Mouse (Mus musculus): ENCODE data around the gene Olfr1393. TPM values are rescaled to one million over a fixed set of nuclear protein-coding genes. Genes with fewer than 3 reads are reported as not detected.

Gene Olfr1393
- polyA plus RNA-seq (2012; rRNA removed), result 0.03 and 0.08 TPM in 2 replicates
- polyA plus RNA-seq (2014; fragmentation: Nextera tagmentation; extraction: Ambion mirVana), result 0.05 and 0.10 TPM in 2 replicates

DNA sequence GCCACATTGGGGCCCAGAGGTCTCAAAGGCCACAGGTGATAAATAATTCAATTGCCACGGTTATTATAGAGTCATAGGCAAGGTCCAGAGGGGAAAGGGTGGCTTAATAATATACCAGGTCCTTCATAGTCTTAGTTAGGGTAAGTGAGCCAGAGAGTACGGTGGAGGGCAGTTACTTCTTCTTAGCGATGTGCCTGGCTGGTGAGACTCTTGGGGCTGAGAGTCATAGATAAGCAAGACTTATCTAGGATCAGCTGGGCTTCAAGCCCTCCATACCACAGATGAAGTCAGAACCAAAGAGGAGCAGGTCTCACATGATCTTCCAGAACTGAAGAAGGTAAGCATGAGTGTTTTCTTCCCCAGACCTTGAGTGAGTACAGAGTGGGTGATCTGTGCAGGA, at the start of gene Olfr1393:
Gene Olfr1393 (plus strand): TSS at position 83 of the 400 bp plus-strand sequence.
- no peak for DNase-seq (ENCODE audit: low read depth in 3 of 3, low spot score in 3 of 3)
- no peaks in the 10 kb centered on the region for H3K27me3 ChIP-seq (ENCODE audit: control insufficient read depth, insufficient read depth, low read length)
- H3K9me3 ChIP-seq (ENCODE audit: control insufficient read depth, low read length), result no peaks in the 10 kb centered on the region
- H3K4me3 ChIP-seq (ENCODE audit: insufficient read depth in 1 of 2, low read depth in 2 of 2, low read length in 2 of 2), result no peak within 1 kb of the TSS
- H3K27ac ChIP-seq, result no peak within 1 kb of the TSS
- no peak for ATAC-seq (ENCODE audit: insufficient read depth)
- no peak within 1 kb of the TSS for H3K9ac ChIP-seq (replicated peaks)
- H3K4me2 ChIP-seq (ENCODE audit: low read depth), result no peak within 1 kb of the TSS
- 21% methylated on average over 3 of the region's 3 CpGs for WGBS (ENCODE audit: insufficient replicate concordance)
- TF ChIP-seq EP300 (IDR thresholded peaks at IDR 0.05; ENCODE audit: low read depth) (no peak), CTCF (IDR thresholded peaks at IDR 0.05; ENCODE audit: low read depth) (no peak)
- H3K36me3 ChIP-seq (replicated peaks; ENCODE audit: control insufficient read depth, insufficient read depth, low read depth), result no peaks in the 10 kb centered on the region
- H3K4me1 ChIP-seq (replicated peaks; ENCODE audit: control insufficient read depth in 2 of 2, insufficient read depth in 2 of 2, low read length in 1 of 2), result no peaks in the 10 kb centered on the region

DNA sequence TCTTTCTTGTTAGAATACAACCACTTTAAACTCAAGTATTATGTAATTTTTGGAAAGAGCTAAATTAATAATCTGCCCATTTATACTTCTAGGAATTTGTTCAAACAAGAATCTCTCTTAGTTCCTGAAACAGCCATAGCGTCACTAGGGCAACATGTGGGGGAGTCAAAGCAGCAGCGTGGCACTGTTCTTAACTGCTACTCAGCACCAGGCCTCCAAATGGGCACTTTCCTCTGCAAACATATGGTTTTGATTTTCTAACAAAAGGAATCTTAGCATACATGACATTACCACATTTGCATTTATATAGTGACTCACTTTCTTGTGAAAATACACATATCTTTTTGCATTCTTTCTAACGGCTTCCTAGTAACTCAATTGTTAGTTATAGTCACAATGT, 45.3 kb upstream of the Olfr1393 start:
- no peak overlapping the region for H3K27ac ChIP-seq
- DNase-seq (ENCODE audit: low read depth in 3 of 3, low spot score in 3 of 3) (no peak), ATAC-seq (ENCODE audit: insufficient read depth) (no peak)
- TF ChIP-seq CTCF (IDR thresholded peaks at IDR 0.05; ENCODE audit: low read depth) (no peak), EP300 (IDR thresholded peaks at IDR 0.05; ENCODE audit: low read depth) (no peak)
- H3K27me3 ChIP-seq (ENCODE audit: control insufficient read depth, insufficient read depth, low read length), result no peaks in the 10 kb centered on the region
- no peak overlapping the region for H3K4me3 ChIP-seq (ENCODE audit: insufficient read depth in 1 of 2, low read depth in 2 of 2, low read length in 2 of 2)
- 70% methylated on average over 3 of the region's 3 CpGs for WGBS (ENCODE audit: insufficient replicate concordance)
- H3K9ac ChIP-seq (replicated peaks), result no peak overlapping the region
- H3K9me3 ChIP-seq (ENCODE audit: control insufficient read depth, low read length), result no peaks in the 10 kb centered on the region
- H3K4me2 ChIP-seq (ENCODE audit: low read depth), result no peak overlapping the region
- H3K4me1 ChIP-seq (replicated peaks; ENCODE audit: control insufficient read depth in 2 of 2, insufficient read depth in 2 of 2, low read length in 1 of 2), result 0 out of 4 replicates have a peak, but pooled peaks cover 0 to 4% of the 10 kb centered on the region in 2 experiments
- H3K36me3 ChIP-seq (replicated peaks; ENCODE audit: control insufficient read depth, insufficient read depth, low read depth), result no peaks in the 10 kb centered on the region

DNA sequence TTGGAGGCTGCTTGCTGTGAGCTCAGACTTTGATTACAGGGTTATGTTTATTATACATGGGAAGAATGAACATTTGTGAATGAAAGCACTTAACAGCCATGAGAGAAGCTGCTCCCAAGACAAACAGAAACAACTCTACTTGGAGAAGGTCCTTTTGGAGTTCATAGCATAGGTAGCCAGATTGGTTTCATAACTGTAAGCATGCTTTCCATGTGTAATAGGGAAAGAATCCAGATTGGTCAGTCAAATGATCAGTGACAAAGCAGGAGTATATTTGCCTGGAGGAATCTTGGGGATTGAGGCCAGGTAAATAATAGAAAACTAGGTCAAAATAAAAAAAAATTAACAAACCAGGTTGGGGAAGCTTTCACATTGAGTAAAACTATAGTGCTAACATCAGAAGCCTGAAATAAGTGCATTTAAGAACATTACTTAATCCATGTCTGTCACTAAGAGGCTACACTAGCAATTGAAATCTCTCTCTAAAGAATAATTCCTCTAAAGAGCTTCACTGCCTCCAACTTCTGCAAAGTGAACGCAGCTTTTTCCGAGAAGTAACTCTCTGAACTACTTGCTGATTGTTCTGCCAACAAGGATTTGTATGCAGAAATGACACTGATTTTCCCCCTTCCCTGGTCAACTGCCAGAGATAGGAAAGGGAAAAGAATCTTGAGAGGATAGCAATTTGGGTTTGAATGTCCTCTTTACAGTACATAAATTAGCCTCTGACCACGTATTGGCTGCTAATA, 42.5 kb upstream of the Olfr1393 start:
- Histone ChIP-seq H3K4me3 (ENCODE audit: insufficient read depth in 1 of 2, low read depth in 2 of 2, low read length in 2 of 2) (no peak overlapping the region), H3K27ac (no peak overlapping the region), H3K4me1 (replicated peaks; ENCODE audit: control insufficient read depth in 2 of 2, insufficient read depth in 2 of 2, low read length in 1 of 2) (0 out of 4 replicates have a peak, but pooled peaks cover 0 to 6% of the 10 kb centered on the region in 2 experiments), H3K4me2 (ENCODE audit: low read depth) (no peak overlapping the region), H3K36me3 (replicated peaks; ENCODE audit: control insufficient read depth, insufficient read depth, low read depth) (no peaks in the 10 kb centered on the region), H3K9ac (replicated peaks) (no peak overlapping the region), H3K9me3 (ENCODE audit: control insufficient read depth, low read length) (no peaks in the 10 kb centered on the region), H3K27me3 (ENCODE audit: control insufficient read depth, insufficient read depth, low read length) (no peaks in the 10 kb centered on the region)
- 41% methylated on average over 3 of the region's 3 CpGs for WGBS (ENCODE audit: insufficient replicate concordance)
- no peak for DNase-seq (ENCODE audit: low read depth in 3 of 3, low spot score in 3 of 3)
- no peak for TF ChIP-seq EP300 (IDR thresholded peaks at IDR 0.05; ENCODE audit: low read depth)
- no peak for TF ChIP-seq CTCF (IDR thresholded peaks at IDR 0.05; ENCODE audit: low read depth)
- ATAC-seq (ENCODE audit: insufficient read depth), result no peak

DNA sequence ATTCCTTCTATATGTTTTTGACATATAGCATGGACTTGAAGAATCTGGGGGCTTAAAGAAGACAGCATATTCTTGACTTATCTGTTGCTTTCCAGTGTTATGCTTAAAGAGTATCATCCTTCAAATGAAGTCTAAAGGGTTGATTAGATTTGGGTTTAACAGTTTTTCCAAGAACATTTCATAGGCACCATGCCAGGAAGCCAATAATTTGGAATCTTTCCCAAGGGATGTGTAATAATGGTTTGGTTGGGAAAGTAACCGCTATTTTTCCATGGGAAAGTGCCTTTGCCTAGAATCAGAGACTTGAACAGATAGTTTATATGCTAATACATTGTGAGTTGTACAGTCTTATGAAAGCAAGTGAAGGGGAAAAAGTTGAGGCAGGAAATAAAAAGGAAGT, 41.2 kb upstream of the Olfr1393 start:
- DNase-seq (ENCODE audit: low read depth in 3 of 3, low spot score in 3 of 3) (no peak), ATAC-seq (ENCODE audit: insufficient read depth) (no peak)
- no peak overlapping the region for H3K27ac ChIP-seq
- TF ChIP-seq CTCF (IDR thresholded peaks at IDR 0.05; ENCODE audit: low read depth) (no peak), EP300 (IDR thresholded peaks at IDR 0.05; ENCODE audit: low read depth) (no peak)
- no peak overlapping the region for H3K9ac ChIP-seq (replicated peaks)
- 0 out of 4 replicates have a peak, but pooled peaks cover 0 to 6% of the 10 kb centered on the region in 2 experiments for H3K4me1 ChIP-seq (replicated peaks; ENCODE audit: control insufficient read depth in 2 of 2, insufficient read depth in 2 of 2, low read length in 1 of 2)
- H3K4me3 ChIP-seq (ENCODE audit: insufficient read depth in 1 of 2, low read depth in 2 of 2, low read length in 2 of 2), result no peak overlapping the region
- WGBS (ENCODE audit: insufficient replicate concordance), result 68% methylated on average over 1 of the region's 1 CpGs
- H3K27me3 ChIP-seq (ENCODE audit: control insufficient read depth, insufficient read depth, low read length), result no peaks in the 10 kb centered on the region
- no peaks in the 10 kb centered on the region for H3K36me3 ChIP-seq (replicated peaks; ENCODE audit: control insufficient read depth, insufficient read depth, low read depth)
- H3K9me3 ChIP-seq (ENCODE audit: control insufficient read depth, low read length), result no peaks in the 10 kb centered on the region
- H3K4me2 ChIP-seq (ENCODE audit: low read depth), result no peak overlapping the region

DNA sequence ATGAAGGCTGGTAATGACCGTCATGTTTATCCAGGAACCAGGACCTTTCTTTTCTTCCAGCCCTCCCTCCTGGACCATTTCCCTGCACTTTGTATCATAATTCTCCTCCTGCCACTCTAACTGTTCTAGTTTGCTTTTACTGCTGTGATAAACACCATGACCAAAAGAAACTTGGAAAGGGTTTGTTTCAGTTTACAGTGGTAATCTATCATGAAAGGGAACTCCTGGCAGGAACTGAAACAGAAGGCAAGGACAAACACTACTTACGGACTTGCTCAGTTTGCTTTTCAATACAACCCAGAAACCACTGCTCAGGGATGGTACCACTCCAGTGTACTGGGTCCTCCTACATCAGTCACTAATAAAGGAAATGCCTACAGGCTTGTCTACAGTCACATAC, 40.6 kb upstream of the Olfr1393 start:
- 25% methylated on average over 2 of the region's 2 CpGs for WGBS (ENCODE audit: insufficient replicate concordance)
- no peak for ATAC-seq (ENCODE audit: insufficient read depth)
- no peaks in the 10 kb centered on the region for H3K36me3 ChIP-seq (replicated peaks; ENCODE audit: control insufficient read depth, insufficient read depth, low read depth)

More for the DNA sequence above, 40.6 kb upstream of the Olfr1393 start:
- no peak for TF ChIP-seq CTCF (IDR thresholded peaks at IDR 0.05; ENCODE audit: low read depth)
- no peak for TF ChIP-seq EP300 (IDR thresholded peaks at IDR 0.05; ENCODE audit: low read depth)
- Histone ChIP-seq H3K9me3 (ENCODE audit: control insufficient read depth, low read length) (no peaks in the 10 kb centered on the region), H3K9ac (replicated peaks) (no peak overlapping the region), H3K4me1 (replicated peaks; ENCODE audit: control insufficient read depth in 2 of 2, insufficient read depth in 2 of 2, low read length in 1 of 2) (0 out of 4 replicates have a peak, but pooled peaks cover 0 to 6% of the 10 kb centered on the region in 2 experiments), H3K27ac (no peak overlapping the region), H3K4me2 (ENCODE audit: low read depth) (no peak overlapping the region), H3K27me3 (ENCODE audit: control insufficient read depth, insufficient read depth, low read length) (no peaks in the 10 kb centered on the region), H3K4me3 (ENCODE audit: insufficient read depth in 1 of 2, low read depth in 2 of 2, low read length in 2 of 2) (no peak overlapping the region)
- no peak for DNase-seq (ENCODE audit: low read depth in 3 of 3, low spot score in 3 of 3)

All from liver, embryonic 14.5 days (tissue).